Mouse (Mus musculus) heart, postnatal 0 days (tissue): ENCODE measurements around the gene Mettl8. TPM values are rescaled to one million over a fixed set of nuclear protein-coding genes. Genes with fewer than 3 reads are reported as not detected.
A peak's percentile ranks its signal among the peaks of the same experiment; 100 is the strongest.

Experiments used
- ATAC-seq: fragments of 200-750 bp; cut with Nextera tagmentation; 2 replicates; pipeline ENCODE4 v1.8.0; 2017; ENCODE audit warnings: low read depth, moderate number of reproducible peaks, moderate library complexity; ENCODE audit not compliant: insufficient read depth
- DNase-seq: peaks from one replicate; pipeline ENCODE4 v3.0.0-alpha.2; 2016; ENCODE audit warnings: low spot score
- H3K27ac ChIP-seq: fragments of 300-500 bp; sonication (generic); 2 replicates; pipeline ENCODE4 v1.5.1; 2014; ENCODE audit warnings: low read depth, mild to moderate bottlenecking
- H3K27me3 ChIP-seq: fragments of 300-500 bp; sonication (generic); 2 replicates; pipeline ENCODE4 v1.6.1; 2014; ENCODE audit warnings: low read length, mixed read lengths; ENCODE audit not compliant: control insufficient read depth, insufficient read depth
- H3K36me3 ChIP-seq: fragments of 300-500 bp; sonication (generic); replicated peaks from 2 replicates; pipeline ENCODE4 v1.6.1; 2014; ENCODE audit warnings: low read length, mixed read lengths; ENCODE audit not compliant: control insufficient read depth, insufficient read depth
- H3K4me1 ChIP-seq: fragments of 300-500 bp; sonication (generic); 2 replicates; pipeline ENCODE4 v1.6.1; 2014; ENCODE audit warnings: antibody characterized with exemption; ENCODE audit not compliant: control insufficient read depth, insufficient read depth
- H3K4me2 ChIP-seq: fragments of 300-500 bp; sonication (generic); 2 replicates; pipeline ENCODE4 v1.6.1; 2014; ENCODE audit warnings: low read depth, mild to moderate bottlenecking, low read length, moderate library complexity
- H3K4me3 ChIP-seq: fragments of 300-500 bp; sonication (generic); 2 replicates; pipeline ENCODE4 v1.5.1; 2014; ENCODE audit warnings: low read depth, low read length
- H3K9ac ChIP-seq: fragments of 300-500 bp; sonication (generic); replicated peaks from 2 replicates; pipeline ENCODE4 v1.6.1; 2014; ENCODE audit warnings: low read depth, low read length, mixed read lengths
- H3K9me3 ChIP-seq: fragments of 300-500 bp; sonication (generic); replicated peaks from 2 replicates; pipeline ENCODE4 v1.6.1; 2016; ENCODE audit warnings: low read length; ENCODE audit not compliant: control insufficient read depth
- CTCF ChIP-seq: IDR thresholded peaks from 2 replicates; pipeline ENCODE4 v1.5.1; 2016; ENCODE audit warnings: antibody characterized with exemption, control low read depth, low read depth
- EP300 ChIP-seq: IDR thresholded peaks from 2 replicates; pipeline ENCODE4 v1.6.1; 2016; ENCODE audit warnings: antibody characterized with exemption, low read depth
- WGBS: fragments of 180-500 bp; shearing (Covaris S2); extraction: QIAGEN DNeasy Blood & Tissue Kit; methylation state at CpG from one replicate; pipeline ENCODE4 v1.1.7; 2014; 5-methylcytosine and 5-hydroxymethylcytosine counted together
- polyA plus RNA-seq: library from polyadenylated mRNA; unstranded; fragments of >200 nt; fragmentation: Nextera tagmentation; extraction: Ambion mirVana; gene quantifications from 2 replicates; pipeline ENCODE4 v1.2.1, GENCODE M21; 2015
- total RNA-seq: library from RNA; depleted of rRNA; stranded (reverse); fragments of >200 nt; gene quantifications from 2 replicates; pipeline ENCODE4 v1.2.3, GENCODE M21; 2014; ENCODE audit warnings: low replicate concordance

The Mettl8 gene
- total and polyA plus RNA-seq, 2 experiments from 2014 or later: 5.0 to 11.0 TPM

DNA sequence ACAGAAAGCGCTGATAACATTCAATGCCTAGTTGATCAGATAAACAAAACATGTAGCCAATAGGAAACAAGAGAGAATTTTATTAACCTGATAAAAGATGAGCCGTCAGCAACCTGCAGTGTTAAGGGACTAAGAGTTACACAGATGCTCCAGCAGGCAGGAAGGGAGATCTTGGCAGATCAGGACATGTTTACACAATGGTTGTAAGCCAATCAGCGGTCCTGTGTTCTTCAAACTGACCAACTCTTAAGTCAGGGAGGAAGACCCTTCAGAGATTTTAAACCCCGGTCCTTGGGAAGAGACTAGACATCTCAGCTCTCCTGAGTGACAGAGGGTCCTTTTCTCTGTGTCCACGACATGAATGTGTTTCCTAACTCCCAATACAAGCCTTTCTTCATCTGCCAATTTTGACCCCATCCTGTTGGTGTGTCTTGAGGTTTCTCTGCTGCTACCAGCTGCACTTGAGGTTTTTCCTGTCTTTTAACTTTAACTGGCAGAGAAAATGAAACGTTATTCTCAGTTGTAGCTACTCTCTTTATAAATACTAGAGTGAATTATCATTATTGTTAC is 8.5 kb downstream of the Mettl8 start:
- no peaks in the 10 kb centered on the region for H3K9me3 ChIP-seq
- H3K36me3 ChIP-seq: no peaks in the 10 kb centered on the region
- ATAC-seq (no peak), DNase-seq (no peak)
- 61% methylated on average over 6 of the region's 6 CpGs for WGBS
- TF ChIP-seq EP300 (no peak), CTCF (no peak)
- no peaks in the 10 kb centered on the region for H3K27me3 ChIP-seq
- no peak overlapping the region; the same call in 1 of the 2 replicates for H3K27ac ChIP-seq
- H3K4me2 ChIP-seq: no peak overlapping the region
- no peaks in the 10 kb centered on the region for H3K4me1 ChIP-seq
- no peak overlapping the region for H3K9ac ChIP-seq
- H3K4me3 ChIP-seq: no peak overlapping the region

DNA sequence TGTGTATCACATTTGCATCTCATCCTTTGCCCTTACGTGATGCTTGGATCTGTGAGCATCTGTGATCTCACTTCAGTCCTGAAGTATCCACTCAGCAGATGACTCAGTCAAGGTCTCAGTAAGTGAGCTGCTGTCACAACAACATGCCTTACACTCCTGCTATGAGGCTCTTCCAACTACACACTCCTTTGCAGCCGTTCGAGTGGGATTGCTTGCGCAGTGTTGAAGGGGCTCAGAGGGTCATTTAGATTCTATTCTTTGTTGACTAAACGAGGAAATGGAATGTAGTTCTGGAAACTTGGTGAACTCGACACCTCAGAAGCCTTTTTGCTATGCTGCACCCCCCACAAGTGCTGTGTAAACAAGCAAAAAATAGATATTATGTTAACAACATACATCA is 9.2 kb downstream of the Mettl8 start:
- Histone ChIP-seq H3K9me3 (no peaks in the 10 kb centered on the region), H3K4me2 (no peak overlapping the region), H3K9ac (no peak overlapping the region), H3K4me1 (no peaks in the 10 kb centered on the region), H3K27ac (peak overlapping the region; percentile 36; the same call in 1 of the 2 replicates), H3K36me3 (no peaks in the 10 kb centered on the region), H3K4me3 (no peak overlapping the region), H3K27me3 (no peaks in the 10 kb centered on the region)
- WGBS: 45% methylated on average over 6 of the region's 6 CpGs
- ATAC-seq: no peak
- no peak for DNase-seq
- TF ChIP-seq CTCF (no peak), EP300 (no peak)

DNA sequence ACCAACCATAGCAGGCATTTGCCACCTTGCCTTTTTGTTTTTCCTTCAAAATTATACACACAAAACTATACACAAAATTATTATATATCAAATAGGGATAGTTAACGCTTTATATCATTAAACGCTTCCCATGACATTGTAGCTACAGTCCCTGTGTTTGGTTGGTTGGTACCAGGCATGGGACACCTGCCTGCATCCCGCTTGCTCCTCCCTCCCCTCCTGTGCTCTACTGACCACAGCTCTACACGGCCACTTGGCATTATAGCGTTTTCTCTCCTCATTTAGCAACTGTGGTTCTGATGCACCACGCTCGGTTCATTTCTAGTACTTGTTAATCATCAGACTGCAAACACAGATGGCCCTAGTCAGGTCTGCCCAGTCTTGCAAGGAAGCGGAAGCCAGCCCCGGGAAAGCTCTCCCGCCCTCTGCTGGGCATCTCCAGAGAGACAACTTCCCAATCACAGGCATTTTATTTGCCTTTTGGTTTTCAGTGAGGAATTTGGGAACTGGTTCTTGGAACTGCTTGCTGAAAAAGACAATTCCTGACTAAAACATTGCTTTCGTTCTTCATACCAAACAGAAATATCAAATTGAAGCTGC is 15.8 kb downstream of the Mettl8 start:
- H3K9me3 ChIP-seq: no peaks in the 10 kb centered on the region
- H3K9ac ChIP-seq: no peak overlapping the region
- peak; percentile 79 for ATAC-seq
- peak overlapping the region; percentile 3; the same call in 1 of the 2 replicates for H3K4me2 ChIP-seq
- no peaks in the 10 kb centered on the region for H3K36me3 ChIP-seq
- no peaks in the 10 kb centered on the region for H3K27me3 ChIP-seq
- H3K4me3 ChIP-seq: no peak overlapping the region
- H3K4me1 ChIP-seq: no peaks in the 10 kb centered on the region
- no peak overlapping the region for H3K27ac ChIP-seq
- TF ChIP-seq CTCF (peak; percentile 84), EP300 (no peak)
- DNase-seq: peak; percentile 83
- WGBS: 34% methylated on average over 11 of the region's 11 CpGs

DNA sequence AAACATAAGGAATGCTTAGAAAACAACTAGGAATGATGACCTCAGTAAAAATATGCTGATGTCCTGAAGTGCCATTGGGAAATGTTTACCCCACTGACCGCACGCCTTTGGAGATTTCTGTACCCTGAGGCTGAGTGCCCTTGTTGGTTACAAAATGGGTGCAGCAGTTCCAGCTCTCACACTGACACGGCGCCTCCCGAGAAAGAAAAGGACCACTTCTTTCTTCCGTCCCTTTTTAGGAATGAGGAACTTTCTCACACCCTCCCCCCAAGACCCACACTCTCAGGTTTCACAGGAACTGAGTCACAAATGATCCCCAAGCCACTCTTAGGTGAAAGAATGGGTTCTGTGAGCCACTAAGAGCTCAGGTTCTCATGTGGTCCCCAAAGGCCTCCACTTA is 17.9 kb downstream of the Mettl8 start:
- no peaks in the 10 kb centered on the region for H3K36me3 ChIP-seq
- TF ChIP-seq CTCF: no peak
- TF ChIP-seq EP300: no peak
- no peak overlapping the region for H3K4me3 ChIP-seq
- peaks cover 17% of the 10 kb centered on the region for H3K4me1 ChIP-seq
- H3K27ac ChIP-seq: no peak overlapping the region
- WGBS: 88% methylated on average over 6 of the region's 6 CpGs
- no peaks in the 10 kb centered on the region for H3K9me3 ChIP-seq
- no peaks in the 10 kb centered on the region for H3K27me3 ChIP-seq
- H3K9ac ChIP-seq: no peak overlapping the region
- no peak overlapping the region for H3K4me2 ChIP-seq
- ATAC-seq (no peak), DNase-seq (no peak)

DNA sequence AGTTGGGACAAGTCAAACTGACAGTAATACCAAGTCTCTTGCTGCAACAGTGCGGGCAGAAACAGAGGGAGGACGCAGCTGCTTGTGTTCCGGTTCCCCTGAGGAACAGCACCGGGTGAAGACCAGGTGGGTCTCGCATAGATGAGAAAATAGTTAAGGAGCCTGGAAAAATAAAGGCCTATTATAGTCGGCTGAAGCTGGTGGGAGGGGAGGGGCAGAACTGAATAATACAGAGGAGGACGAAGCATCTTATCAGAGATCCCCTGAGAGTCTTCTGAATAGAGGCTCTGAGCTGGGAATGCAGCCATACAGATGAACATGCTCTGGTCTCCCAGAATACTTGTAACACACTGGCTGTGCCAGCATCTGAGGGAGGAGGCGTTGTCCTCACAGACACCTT is 21.4 kb downstream of the Mettl8 start:
- peak; percentile 59 for ATAC-seq
- Histone ChIP-seq H3K9me3 (no peaks in the 10 kb centered on the region), H3K27ac (peak overlapping the region; percentile 69)

More for the DNA sequence above, 21.4 kb downstream of the Mettl8 start:
- Histone ChIP-seq H3K4me3 (no peak overlapping the region), H3K36me3 (no peaks in the 10 kb centered on the region), H3K4me1 (peaks cover 26% of the 10 kb centered on the region), H3K27me3 (no peaks in the 10 kb centered on the region), H3K9ac (no peak overlapping the region), H3K4me2 (no peak overlapping the region)
- TF ChIP-seq CTCF (no peak), EP300 (no peak)
- peak; percentile 65 for DNase-seq
- 30% methylated on average over 8 of the region's 8 CpGs for WGBS
